Mouse (Mus musculus): Measurements from ENCODE around the gene Ercc1. TPM values are rescaled to one million over a fixed set of nuclear protein-coding genes. Genes with fewer than 3 reads are reported as not detected.

Gene Ercc1
- polyA plus RNA-seq, 1 experiment from 2014 or later: 32.8 TPM

DNA sequence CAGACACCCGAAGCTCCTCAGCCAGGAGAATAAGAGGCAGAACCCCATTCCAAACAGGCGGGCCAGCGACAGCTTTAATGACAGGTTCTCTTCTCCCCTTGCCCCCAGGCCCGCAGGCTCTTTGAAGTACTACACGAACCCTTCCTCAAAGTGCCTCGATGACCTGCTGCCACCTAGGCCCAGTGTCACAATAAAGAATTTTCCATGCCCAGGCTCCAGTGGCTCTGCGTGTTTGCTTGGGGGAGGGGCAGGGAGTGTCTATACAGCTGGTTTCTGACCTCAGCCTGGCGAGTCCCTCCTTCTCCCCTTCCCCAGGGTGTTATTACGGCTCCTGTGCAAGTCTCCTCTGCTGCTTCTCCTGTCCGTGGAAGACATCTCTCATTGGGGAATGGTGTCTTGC, 11.7 kb downstream of the Ercc1 start:
- Histone ChIP-seq H3K4me2 (replicated peaks; ENCODE audit: low read depth) (no peak overlapping the region), H3K9ac (ENCODE audit: low read length) (no peak overlapping the region), H3K4me1 (replicated peaks; ENCODE audit: control insufficient read depth, insufficient read depth) (0 out of 2 replicates have a peak, but pooled peaks cover 3% of the 10 kb centered on the region), H3K27me3 (ENCODE audit: control insufficient read depth, insufficient read depth, low read length) (no peaks in the 10 kb centered on the region), H3K27ac (replicated peaks) (no peak overlapping the region), H3K36me3 (ENCODE audit: control insufficient read depth, insufficient read depth, low read length) (peaks cover 4% of the 10 kb centered on the region; the same call in 1 of the 2 replicates), H3K9me3 (ENCODE audit: control insufficient read depth, low read length) (no peaks in the 10 kb centered on the region), H3K4me3 (ENCODE audit: low read depth, low read length) (no peak overlapping the region)
- WGBS: 63% methylated on average over 10 of the region's 10 CpGs
- ATAC-seq (ENCODE audit: low FRiP score, low TSS enrichment) (no peak), DNase-seq (ENCODE audit: low spot score) (no peak)
- TF ChIP-seq EP300 (optimal IDR thresholded peaks at IDR 0.05): no peak
- no peak for TF ChIP-seq CTCF (IDR thresholded peaks at IDR 0.05; ENCODE audit: low read depth)

DNA sequence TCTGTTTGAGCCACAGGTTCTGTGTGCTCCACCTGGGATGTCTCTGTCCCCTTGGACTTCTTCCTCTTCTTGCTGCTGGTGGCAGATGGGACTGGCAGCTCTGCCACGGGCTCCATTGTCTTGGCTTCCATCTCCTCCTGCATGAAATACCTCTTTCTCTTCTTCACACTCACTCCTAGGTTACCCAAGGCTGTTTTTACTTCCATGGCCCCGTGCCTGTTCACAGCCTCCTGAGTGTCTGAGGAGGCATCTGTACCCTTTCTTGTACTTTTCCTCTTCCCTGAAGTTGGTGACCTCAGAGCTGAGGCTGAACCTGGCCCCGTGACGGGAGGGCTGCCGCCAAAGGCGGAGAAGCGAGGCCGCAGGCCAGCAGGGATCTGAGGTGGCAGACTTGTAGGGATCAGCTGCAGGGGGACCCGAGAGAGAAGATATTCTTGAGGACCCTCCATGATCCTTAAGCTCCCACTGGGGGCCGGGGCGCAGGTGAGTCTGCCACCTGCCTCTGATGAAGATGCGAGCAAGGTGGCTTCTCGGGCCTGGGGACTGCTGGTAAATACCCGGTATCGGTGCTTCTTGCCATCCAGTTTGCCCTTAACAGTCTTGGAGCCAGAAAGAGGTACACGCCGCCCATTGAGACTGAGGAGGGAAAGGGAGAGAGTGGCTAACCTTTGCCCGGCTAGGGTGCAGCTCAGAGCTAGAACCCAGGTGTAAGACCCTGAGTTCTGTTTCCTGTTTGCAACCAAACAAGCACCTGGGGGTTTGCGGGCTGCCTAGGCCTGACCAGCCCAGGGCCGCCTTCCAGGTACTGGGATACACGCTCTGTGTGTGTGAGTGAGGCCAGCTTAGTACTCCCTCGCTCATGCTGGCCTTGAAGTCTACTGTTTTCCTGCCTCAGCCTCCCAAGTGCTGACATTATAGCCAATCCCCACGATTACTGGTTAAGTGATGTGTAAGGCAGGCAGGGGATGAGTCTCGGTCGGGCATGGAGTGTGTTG, 13.1 kb downstream of the Ercc1 start:
- WGBS: 88% methylated on average over 25 of the region's 25 CpGs
- ATAC-seq (ENCODE audit: low FRiP score, low TSS enrichment): no peak
- Histone ChIP-seq H3K4me1 (replicated peaks; ENCODE audit: control insufficient read depth, insufficient read depth) (peaks cover 3% of the 10 kb centered on the region; the same call in 1 of the 2 replicates), H3K4me2 (replicated peaks; ENCODE audit: low read depth) (peak overlapping the region; percentile 92), H3K9me3 (ENCODE audit: control insufficient read depth, low read length) (no peaks in the 10 kb centered on the region), H3K36me3 (ENCODE audit: control insufficient read depth, insufficient read depth, low read length) (peaks cover 4% of the 10 kb centered on the region; the same call in 1 of the 2 replicates), H3K27ac (replicated peaks) (no peak overlapping the region), H3K27me3 (ENCODE audit: control insufficient read depth, insufficient read depth, low read length) (no peaks in the 10 kb centered on the region), H3K9ac (ENCODE audit: low read length) (no peak overlapping the region), H3K4me3 (ENCODE audit: low read depth, low read length) (no peak overlapping the region)
- TF ChIP-seq CTCF (IDR thresholded peaks at IDR 0.05; ENCODE audit: low read depth) (no peak), EP300 (optimal IDR thresholded peaks at IDR 0.05) (no peak)
- DNase-seq (ENCODE audit: low spot score): no peak

DNA sequence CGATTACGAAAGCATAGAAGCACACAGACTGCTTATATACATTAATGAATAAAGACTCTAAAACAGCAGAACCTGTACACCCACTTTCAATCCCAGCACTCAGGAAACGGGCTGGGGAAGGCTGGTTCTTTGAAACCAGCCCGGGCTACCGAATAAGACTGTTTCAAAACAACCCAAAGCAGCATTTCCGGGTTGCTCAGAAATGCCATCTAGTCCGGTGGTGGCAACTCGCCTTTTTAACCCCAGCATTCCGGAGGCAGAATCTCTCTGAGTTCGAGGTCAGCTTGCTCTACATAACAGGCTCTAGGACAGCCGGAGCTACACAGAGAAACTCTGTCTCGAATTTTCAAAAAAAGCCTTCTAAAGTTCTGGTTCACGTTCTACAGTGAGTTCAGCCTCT, 14.1 kb downstream of the Ercc1 start:
- ATAC-seq (ENCODE audit: low FRiP score, low TSS enrichment): no peak
- TF ChIP-seq EP300 (optimal IDR thresholded peaks at IDR 0.05) (no peak), CTCF (IDR thresholded peaks at IDR 0.05; ENCODE audit: low read depth) (no peak)
- 11% methylated on average over 13 of the region's 13 CpGs for WGBS
- Histone ChIP-seq H3K27ac (replicated peaks) (no peak overlapping the region), H3K36me3 (ENCODE audit: control insufficient read depth, insufficient read depth, low read length) (peaks cover 4% of the 10 kb centered on the region; the same call in 1 of the 2 replicates), H3K4me3 (ENCODE audit: low read depth, low read length) (peak overlapping the region; percentile 73), H3K4me1 (replicated peaks; ENCODE audit: control insufficient read depth, insufficient read depth) (peaks cover 3% of the 10 kb centered on the region; the same call in 1 of the 2 replicates), H3K27me3 (ENCODE audit: control insufficient read depth, insufficient read depth, low read length) (no peaks in the 10 kb centered on the region), H3K9me3 (ENCODE audit: control insufficient read depth, low read length) (no peaks in the 10 kb centered on the region), H3K4me2 (replicated peaks; ENCODE audit: low read depth) (peak overlapping the region; percentile 92), H3K9ac (ENCODE audit: low read length) (peak overlapping the region; percentile 67)
- no peak for DNase-seq (ENCODE audit: low spot score)

DNA sequence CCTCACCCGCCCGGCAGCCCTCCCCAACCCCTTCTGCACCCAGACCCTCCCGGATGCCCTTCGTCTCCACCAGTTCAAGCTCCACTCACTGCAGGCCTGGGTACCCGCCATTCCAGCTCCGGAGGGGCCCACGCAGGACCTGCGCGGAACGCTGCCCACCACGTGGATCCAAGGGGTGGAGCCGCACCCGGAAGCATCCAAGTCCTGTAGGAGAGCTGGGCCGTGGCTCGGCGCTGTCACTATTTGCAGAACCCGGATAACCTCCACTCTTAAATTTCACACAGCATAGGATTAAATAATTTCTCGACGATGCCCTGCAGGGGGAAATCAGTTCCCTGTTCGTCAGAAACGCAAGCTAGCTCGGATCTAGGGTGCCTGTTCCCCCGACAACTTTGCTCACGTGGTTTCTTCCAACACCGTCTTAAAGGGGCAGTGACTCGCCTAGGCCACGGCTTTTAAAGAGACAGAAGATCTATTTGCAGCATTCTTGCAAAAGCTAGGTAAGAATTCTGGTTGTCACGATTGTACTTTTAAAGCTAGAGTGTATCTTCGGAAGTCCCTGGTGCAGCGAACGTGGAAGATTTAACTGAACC, 14.8 kb downstream of the Ercc1 start, which contains the start of the genes Cd3eap and Ppp1r13l:
Gene Cd3eap (minus strand): TSS at position 185 of the 593 bp plus-strand sequence.
Gene Ppp1r13l (plus strand): TSS at position 451 of the 593 bp plus-strand sequence.
- Histone ChIP-seq H3K4me1 (replicated peaks; ENCODE audit: control insufficient read depth, insufficient read depth) (peaks cover 3% of the 10 kb centered on the region; the same call in 1 of the 2 replicates), H3K27me3 (ENCODE audit: control insufficient read depth, insufficient read depth, low read length) (no peaks in the 10 kb centered on the region), H3K36me3 (ENCODE audit: control insufficient read depth, insufficient read depth, low read length) (peaks cover 2% of the 10 kb centered on the region; the same call in 1 of the 2 replicates), H3K4me3 (ENCODE audit: low read depth, low read length) (peak within 1 kb of the TSS; percentile 73), H3K9me3 (ENCODE audit: control insufficient read depth, low read length) (no peaks in the 10 kb centered on the region), H3K27ac (replicated peaks) (peak within 1 kb of the TSS; percentile 88), H3K4me2 (replicated peaks; ENCODE audit: low read depth) (peak within 1 kb of the TSS; percentile 92), H3K9ac (ENCODE audit: low read length) (peak within 1 kb of the TSS; percentile 73)
- TF ChIP-seq EP300 (optimal IDR thresholded peaks at IDR 0.05) (peak; percentile 16), CTCF (IDR thresholded peaks at IDR 0.05; ENCODE audit: low read depth) (no peak)
- peak; percentile 88 for DNase-seq (ENCODE audit: low spot score)
- WGBS: under 1% methylated on average over 31 of the region's 31 CpGs
- ATAC-seq (ENCODE audit: low FRiP score, low TSS enrichment): peak; percentile 56

DNA sequence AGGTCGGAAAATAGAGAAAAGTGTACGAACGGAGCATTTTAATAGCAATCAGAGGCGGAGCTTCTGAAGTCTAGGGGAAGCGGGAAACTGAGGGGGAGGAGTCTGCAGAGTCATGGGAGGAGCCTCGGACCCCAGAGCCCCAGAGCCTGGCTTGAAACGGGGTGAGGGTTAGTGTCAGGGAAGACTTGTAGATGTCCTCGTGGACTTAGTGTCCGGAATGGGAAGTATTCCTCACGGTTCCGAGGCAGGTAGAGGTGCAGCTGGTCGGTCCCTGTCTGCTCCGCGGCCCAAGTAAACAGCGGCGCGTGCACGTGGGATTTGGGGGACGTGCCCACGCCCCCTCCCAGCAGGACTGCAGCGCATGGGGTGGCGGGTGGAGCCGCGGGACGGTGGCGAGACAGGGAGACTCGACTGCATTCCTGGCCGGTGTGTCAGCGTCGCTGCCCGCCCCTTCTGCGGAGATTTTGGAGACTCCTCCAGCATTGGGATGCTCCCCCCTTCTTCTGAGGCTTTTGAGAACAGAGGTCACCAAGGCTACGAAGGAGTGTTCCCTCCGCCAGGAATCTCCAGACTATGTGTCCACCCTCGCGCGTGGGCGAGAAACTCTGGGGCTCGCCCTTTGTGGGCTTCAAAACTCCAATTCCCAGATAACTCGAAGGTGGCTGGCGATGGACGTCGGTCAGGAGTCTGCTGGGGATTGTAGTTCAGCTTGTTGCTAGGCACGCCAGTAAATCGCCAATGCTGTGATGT, 15.5 kb downstream of the Ercc1 start:
- Histone ChIP-seq H3K4me2 (replicated peaks; ENCODE audit: low read depth) (peak overlapping the region; percentile 92), H3K27ac (replicated peaks) (peak overlapping the region; percentile 88), H3K9me3 (ENCODE audit: control insufficient read depth, low read length) (no peaks in the 10 kb centered on the region), H3K4me3 (ENCODE audit: low read depth, low read length) (peak overlapping the region; percentile 73), H3K9ac (ENCODE audit: low read length) (peak overlapping the region; percentile 73), H3K27me3 (ENCODE audit: control insufficient read depth, insufficient read depth, low read length) (no peaks in the 10 kb centered on the region), H3K4me1 (replicated peaks; ENCODE audit: control insufficient read depth, insufficient read depth) (peaks cover 3% of the 10 kb centered on the region; the same call in 1 of the 2 replicates), H3K36me3 (ENCODE audit: control insufficient read depth, insufficient read depth, low read length) (no peaks in the 10 kb centered on the region)
- ATAC-seq (ENCODE audit: low FRiP score, low TSS enrichment) (peak; percentile 52), DNase-seq (ENCODE audit: low spot score) (peak; percentile 81)
- WGBS: under 1% methylated on average over 43 of the region's 45 CpGs
- TF ChIP-seq EP300 (optimal IDR thresholded peaks at IDR 0.05) (no peak), CTCF (IDR thresholded peaks at IDR 0.05; ENCODE audit: low read depth) (no peak)

Data from stomach, postnatal 0 days (tissue).